Mouse (Mus musculus): ENCODE measurements around the gene Rnd1. TPM values are rescaled to one million over a fixed set of nuclear protein-coding genes. Genes with fewer than 3 reads are reported as not detected.

Gene Rnd1
- polyA plus RNA-seq, 1 experiment from 2014 or later, result 11.3 TPM

DNA sequence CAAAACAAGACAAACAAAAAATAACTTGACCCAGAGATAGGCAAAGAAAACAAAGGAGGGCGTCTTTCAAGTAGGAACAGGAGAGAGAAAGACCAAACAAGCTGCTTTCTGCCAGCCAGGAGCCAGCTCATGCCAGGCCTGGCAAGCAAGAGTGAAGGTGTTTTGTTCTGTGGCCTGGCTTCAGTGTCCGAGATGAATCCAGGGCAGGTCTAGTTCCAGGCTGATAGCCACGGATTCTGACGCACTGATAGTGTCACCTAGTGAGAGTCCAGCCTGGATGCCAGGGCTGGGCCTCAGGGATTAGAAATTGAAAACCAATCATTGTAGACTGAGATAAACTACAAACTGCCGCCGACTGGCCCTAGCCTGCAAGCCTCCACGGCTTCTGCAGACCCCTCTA is 716 bp upstream of the Rnd1 start:
- no peak for ATAC-seq (ENCODE audit: low FRiP score)

DNA sequence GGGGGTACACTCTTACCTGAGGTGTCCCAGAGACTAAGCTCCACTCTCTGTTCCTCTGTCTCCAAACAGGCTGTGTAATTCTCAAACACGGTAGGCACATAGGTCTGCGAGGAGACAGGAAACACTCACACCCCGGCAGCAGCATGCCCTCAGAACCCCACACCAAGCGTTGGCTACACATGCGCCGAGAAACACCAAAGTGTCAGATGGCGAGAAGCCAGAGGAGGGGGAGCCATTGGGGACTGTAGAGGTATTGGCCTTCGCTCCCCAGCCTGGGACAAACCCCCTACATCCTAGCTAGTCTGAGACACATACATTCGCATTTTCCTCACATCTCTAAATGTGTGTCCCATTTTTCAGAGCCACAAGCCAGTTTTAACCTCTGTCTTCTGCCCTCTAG is 790 bp downstream of the Rnd1 start:
- H3K27ac ChIP-seq (replicated peaks), result no peak overlapping the region
- H3K4me2 ChIP-seq, result peak overlapping the region; percentile 84
- H3K4me3 ChIP-seq (replicated peaks), result peak overlapping the region; percentile 48
- ATAC-seq (ENCODE audit: low FRiP score), result no peak
- H3K9me3 ChIP-seq (replicated peaks), result no peaks in the 10 kb centered on the region
- peaks cover 37% of the 10 kb centered on the region for H3K4me1 ChIP-seq
- 0 out of 2 replicates have a peak, but pooled peaks cover 2% of the 10 kb centered on the region for H3K27me3 ChIP-seq (replicated peaks)
- H3K9ac ChIP-seq (replicated peaks), result peak overlapping the region; percentile 40
- H3K36me3 ChIP-seq, result no peaks in the 10 kb centered on the region
- WGBS, result 0% methylated on average over 9 of the region's 9 CpGs

More for the DNA sequence above, 716 bp upstream of the Rnd1 start:
- Histone ChIP-seq H3K4me1 (peaks cover 37% of the 10 kb centered on the region), H3K36me3 (no peaks in the 10 kb centered on the region), H3K9ac (replicated peaks) (no peak overlapping the region), H3K27me3 (replicated peaks) (0 out of 2 replicates have a peak, but pooled peaks cover 2% of the 10 kb centered on the region), H3K27ac (replicated peaks) (no peak overlapping the region), H3K9me3 (replicated peaks) (no peaks in the 10 kb centered on the region), H3K4me3 (replicated peaks) (no peak overlapping the region), H3K4me2 (0 out of 2 replicates have a peak overlapping the region, but pooled peaks have one; percentile 84)
- 83% methylated on average over 7 of the region's 7 CpGs for WGBS

DNA sequence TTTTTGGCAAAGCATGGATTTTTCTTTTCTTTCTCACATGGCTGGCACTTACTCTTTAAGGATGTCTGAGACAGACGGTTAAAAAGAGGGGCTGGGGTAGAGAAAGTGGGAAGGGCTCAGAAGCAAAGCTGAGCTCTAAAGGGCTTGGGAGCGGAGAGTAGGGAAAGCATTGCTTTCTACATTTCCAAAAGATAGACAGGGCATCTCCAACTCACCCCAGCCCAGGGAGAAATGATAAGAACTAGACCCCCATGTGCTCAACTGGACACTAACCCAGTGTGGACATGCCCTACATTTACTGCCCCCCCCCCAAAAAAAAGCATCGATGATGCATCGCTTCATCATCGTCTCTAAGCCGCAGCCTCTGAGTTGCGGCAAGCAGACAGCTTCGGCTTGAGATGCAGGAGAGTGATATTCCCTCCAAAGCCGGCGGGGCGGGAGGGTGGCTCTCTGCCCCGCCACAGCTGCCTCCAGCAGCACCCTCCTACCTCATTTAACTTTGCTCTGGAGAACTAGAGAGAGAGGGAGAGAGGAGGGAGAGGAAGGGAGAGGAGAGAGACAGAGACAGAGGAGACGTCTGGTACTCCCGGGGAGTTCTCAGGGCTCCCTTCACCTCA is 1.5 kb downstream of the Rnd1 start:
- no peak for ATAC-seq (ENCODE audit: low FRiP score)
- H3K4me3 ChIP-seq (replicated peaks), result peak overlapping the region; percentile 48
- WGBS, result 3% methylated on average over 14 of the region's 14 CpGs

DNA sequence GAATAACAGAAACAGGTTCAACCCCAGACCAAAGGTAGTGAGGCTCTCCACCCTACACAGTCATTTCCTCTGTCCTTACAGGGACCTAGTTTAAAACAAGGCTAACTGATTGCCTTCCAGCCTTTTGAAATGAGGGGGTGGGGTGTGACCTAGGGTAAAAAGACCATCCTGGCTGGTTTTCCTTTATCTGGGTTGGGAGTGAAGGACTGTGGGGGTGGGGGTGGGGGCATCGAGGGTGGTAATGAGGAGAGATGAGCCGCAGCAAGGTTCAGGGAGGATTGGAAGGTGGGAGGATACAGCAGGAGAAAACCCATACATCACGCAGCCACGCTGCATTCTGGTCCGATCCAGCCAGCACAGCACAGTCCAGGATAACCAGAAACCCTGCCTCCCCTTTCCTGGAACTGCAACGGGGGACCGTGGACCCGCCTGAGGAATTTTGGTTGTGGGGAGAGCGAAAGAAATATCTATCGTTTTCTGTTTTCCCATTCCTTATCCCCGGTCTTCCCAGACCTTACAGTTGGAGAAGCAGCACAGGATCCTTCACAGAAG is 2.2 kb downstream of the Rnd1 start:
- Histone ChIP-seq H3K27me3 (replicated peaks) (0 out of 2 replicates have a peak, but pooled peaks cover 2% of the 10 kb centered on the region), H3K4me2 (peak overlapping the region; percentile 84), H3K9ac (replicated peaks) (peak overlapping the region; percentile 40), H3K27ac (replicated peaks) (peak overlapping the region; percentile 74), H3K4me1 (peaks cover 37% of the 10 kb centered on the region), H3K9me3 (replicated peaks) (no peaks in the 10 kb centered on the region), H3K36me3 (0 out of 2 replicates have a peak, but pooled peaks cover 4% of the 10 kb centered on the region), H3K4me3 (replicated peaks) (peak overlapping the region; percentile 48)
- WGBS, result 8% methylated on average over 11 of the region's 11 CpGs
- ATAC-seq (ENCODE audit: low FRiP score), result peak; percentile 22; the same call in 1 of the 2 replicates

More for the DNA sequence above, 1.5 kb downstream of the Rnd1 start:
- H3K4me2 ChIP-seq, result peak overlapping the region; percentile 84
- no peaks in the 10 kb centered on the region for H3K36me3 ChIP-seq
- H3K9me3 ChIP-seq (replicated peaks), result no peaks in the 10 kb centered on the region
- peak overlapping the region; percentile 40 for H3K9ac ChIP-seq (replicated peaks)
- peaks cover 37% of the 10 kb centered on the region for H3K4me1 ChIP-seq
- H3K27me3 ChIP-seq (replicated peaks), result 0 out of 2 replicates have a peak, but pooled peaks cover 2% of the 10 kb centered on the region
- H3K27ac ChIP-seq (replicated peaks), result peak overlapping the region; percentile 74

DNA sequence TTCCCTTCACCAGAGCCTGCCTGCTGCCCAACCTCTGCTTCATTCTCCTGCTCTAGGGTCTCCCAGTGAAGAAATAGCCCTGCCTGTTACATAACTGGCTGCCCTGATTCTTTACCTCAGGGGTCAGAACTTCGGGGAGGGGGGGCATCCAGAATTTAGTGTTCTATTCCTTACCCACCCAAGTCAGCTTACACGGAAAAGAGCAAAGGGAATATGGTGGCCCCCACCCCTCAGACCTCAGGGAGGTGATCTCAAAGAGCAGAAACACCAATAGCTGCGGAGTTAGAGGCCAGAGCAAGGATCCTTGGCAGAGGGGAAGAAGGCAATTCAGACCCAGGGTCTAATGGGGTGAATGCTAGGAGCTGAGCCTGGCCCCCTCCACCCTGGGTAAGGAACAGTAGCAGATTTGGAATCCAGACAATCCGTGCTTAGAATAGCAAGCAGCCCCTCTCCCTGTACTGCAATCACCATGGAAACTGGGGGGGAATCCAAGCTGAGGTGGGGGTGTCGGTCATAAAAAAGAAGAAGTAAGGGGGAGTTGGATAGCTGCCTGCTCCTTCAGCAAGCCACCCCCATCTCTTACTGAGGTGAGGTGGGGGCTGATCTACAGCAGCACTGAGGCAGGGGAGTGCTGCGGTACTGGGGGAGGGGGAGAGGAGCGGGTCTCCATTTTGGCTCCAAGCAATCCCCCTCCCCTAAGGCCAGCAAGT is 2.8 kb downstream of the Rnd1 start:
- Histone ChIP-seq H3K4me3 (replicated peaks) (peak overlapping the region; percentile 48), H3K27me3 (replicated peaks) (no peaks in the 10 kb centered on the region), H3K27ac (replicated peaks) (peak overlapping the region; percentile 74), H3K9me3 (replicated peaks) (no peaks in the 10 kb centered on the region), H3K4me2 (peak overlapping the region; percentile 84), H3K9ac (replicated peaks) (peak overlapping the region; percentile 40; the same call in 1 of the 2 replicates), H3K36me3 (0 out of 2 replicates have a peak, but pooled peaks cover 4% of the 10 kb centered on the region), H3K4me1 (peaks cover 37% of the 10 kb centered on the region)
- 7% methylated on average over 7 of the region's 7 CpGs for WGBS
- ATAC-seq (ENCODE audit: low FRiP score), result peak; percentile 60; the same call in 1 of the 2 replicates

DNA sequence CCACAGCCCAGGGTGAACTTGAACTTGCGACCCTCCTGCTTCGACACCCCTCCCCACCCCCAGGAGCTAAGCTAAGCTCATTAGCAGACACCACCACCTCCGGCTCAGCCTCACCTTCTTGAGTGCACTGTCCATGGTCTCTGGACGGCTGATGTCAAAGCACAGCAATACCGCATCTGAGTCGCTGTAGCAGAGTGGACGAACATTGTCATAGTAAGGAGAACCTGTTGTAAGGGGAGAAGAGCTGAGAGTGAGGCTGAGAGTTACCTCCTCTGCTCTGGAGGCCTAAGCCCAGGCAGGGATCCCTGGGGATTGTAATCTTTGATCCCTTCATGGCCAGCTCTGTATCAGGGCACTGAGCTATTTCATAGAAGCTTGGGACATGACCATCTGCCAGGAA is 3.5 kb downstream of the Rnd1 start:
- H3K27ac ChIP-seq (replicated peaks), result peak overlapping the region; percentile 74
- H3K9me3 ChIP-seq (replicated peaks), result no peaks in the 10 kb centered on the region
- peak overlapping the region; percentile 84 for H3K4me2 ChIP-seq
- no peaks in the 10 kb centered on the region for H3K27me3 ChIP-seq (replicated peaks)
- no peak for ATAC-seq (ENCODE audit: low FRiP score)
- H3K4me3 ChIP-seq (replicated peaks), result no peak overlapping the region
- H3K4me1 ChIP-seq, result peaks cover 37% of the 10 kb centered on the region
- 0 out of 2 replicates have a peak, but pooled peaks cover 4% of the 10 kb centered on the region for H3K36me3 ChIP-seq
- WGBS, result 84% methylated on average over 7 of the region's 7 CpGs
- no peak overlapping the region for H3K9ac ChIP-seq (replicated peaks)

DNA sequence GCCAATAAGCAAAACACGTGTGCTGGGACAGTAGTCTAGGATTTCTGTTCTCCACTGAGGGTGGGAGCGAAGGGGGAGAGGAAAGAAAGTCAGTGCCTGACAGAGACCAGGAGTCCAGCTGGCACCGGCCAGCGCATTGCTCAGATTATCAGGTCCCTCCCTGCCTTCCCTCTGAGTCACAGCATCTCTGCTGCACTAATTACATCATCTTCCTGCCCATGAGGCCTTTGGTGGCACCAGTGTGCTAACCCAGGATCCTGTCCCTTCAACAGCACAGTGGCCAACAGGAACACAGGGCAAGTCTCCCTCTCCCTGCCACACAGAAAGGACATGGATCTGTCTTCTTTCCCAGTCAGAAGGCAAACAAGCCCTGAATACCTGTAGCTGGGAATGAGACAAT is 4.7 kb downstream of the Rnd1 start:
- Histone ChIP-seq H3K4me3 (replicated peaks) (no peak overlapping the region), H3K9me3 (replicated peaks) (no peaks in the 10 kb centered on the region), H3K27me3 (replicated peaks) (no peaks in the 10 kb centered on the region), H3K4me1 (peaks cover 35% of the 10 kb centered on the region), H3K36me3 (0 out of 2 replicates have a peak, but pooled peaks cover 4% of the 10 kb centered on the region), H3K27ac (replicated peaks) (no peak overlapping the region), H3K4me2 (no peak overlapping the region), H3K9ac (replicated peaks) (no peak overlapping the region)
- WGBS, result 80% methylated on average over 4 of the region's 4 CpGs
- ATAC-seq (ENCODE audit: low FRiP score), result no peak

DNA sequence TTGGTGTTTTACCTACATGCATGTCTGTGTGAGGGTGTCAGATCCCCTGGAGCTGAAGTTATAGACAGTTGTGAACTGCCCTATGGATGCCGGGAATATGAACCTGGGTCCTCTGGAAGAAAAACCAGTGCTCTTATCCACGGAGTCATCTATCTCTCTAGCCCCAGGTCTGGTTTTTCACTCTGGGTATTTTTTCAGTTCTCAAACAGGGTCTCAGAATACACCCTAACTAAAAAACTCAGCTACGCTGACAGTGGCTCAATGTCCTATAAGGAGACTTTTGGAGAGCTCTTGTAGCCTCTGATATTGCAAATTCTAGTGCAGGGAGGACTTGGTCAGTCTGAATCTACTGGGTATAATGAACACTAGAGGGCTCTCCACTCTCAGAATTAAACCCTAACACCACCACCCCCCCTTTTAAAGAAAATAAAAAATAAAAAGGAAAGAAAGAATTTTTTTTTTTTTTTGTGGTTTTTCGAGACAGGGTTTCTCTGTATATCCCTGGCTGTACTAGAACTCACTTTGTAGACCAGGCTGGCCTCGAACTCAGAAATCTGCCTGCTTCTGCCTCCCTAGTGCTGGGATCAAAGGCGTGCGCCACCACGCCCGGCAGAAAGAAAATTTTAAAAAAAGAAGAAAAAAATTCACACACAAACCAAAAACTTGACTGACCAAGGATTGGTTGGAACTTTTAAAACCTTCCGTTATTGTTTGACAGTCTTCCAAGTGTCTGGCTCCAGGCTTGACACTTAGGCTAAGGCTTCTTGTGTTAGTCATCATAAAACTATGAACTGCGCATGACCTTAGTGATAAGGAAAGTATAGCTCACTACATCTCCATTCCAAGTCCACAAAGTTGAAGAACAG is 13.0 kb downstream of the Rnd1 start:
- no peaks in the 10 kb centered on the region for H3K9me3 ChIP-seq (replicated peaks)
- H3K36me3 ChIP-seq, result no peaks in the 10 kb centered on the region
- H3K9ac ChIP-seq (replicated peaks), result no peak overlapping the region
- no peaks in the 10 kb centered on the region for H3K27me3 ChIP-seq (replicated peaks)
- no peak overlapping the region for H3K27ac ChIP-seq (replicated peaks)
- 83% methylated on average over 11 of the region's 11 CpGs for WGBS
- H3K4me3 ChIP-seq (replicated peaks), result no peak overlapping the region
- ATAC-seq (ENCODE audit: low FRiP score), result no peak
- peaks cover 10% of the 10 kb centered on the region for H3K4me1 ChIP-seq
- no peak overlapping the region for H3K4me2 ChIP-seq

DNA sequence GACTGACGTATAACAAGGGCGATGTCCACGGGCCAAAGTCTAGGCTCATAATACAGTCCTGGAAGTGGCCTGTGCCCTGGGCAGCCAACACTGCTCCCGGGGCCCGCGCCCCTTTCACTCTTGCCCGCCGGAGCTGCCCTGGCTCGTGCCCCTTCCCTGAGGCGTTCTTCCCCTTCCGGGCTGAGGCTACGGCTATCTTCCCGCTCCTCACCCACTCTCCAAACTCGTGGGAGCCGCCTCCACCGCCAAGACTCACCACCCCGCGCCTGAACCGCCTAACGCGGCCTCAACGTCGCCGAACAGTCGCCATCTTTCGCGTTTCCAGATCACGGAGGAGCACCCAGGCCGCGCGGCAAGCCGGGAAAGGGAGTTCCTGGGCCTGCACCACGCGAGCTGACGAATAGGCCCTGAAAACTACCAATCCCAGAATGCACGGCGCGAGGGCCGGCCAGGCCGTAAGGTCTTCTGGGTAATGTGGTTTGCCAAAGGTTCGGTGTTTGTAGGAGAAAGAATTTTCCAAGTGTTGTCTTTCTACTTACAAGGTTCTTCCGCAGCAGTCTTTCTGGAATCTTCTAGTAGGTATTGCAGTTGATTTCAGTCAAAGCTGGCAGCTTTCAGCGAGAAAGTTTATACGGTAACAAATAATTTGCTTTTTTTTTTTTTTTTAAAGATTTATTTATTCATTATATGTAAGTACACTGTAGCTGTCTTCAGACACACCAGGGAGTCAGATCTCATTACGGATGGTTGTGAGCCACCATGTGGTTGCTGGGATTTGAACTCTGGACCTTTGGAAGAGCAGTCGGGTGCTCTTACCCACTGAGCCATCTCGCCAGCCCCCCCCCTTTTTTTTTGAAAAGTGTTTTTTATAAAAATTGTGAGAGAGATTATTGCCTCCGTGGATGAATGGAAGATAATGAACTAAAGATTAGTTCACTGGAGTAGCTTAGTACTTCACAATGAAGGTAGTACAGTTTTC is 14.4 kb downstream of the Rnd1 start, which contains the start of gene Ddx23:
Ddx23 (minus strand) TSS at position 328 of the 979 bp plus-strand sequence.
- Histone ChIP-seq H3K4me2 (peak within 1 kb of the TSS; percentile 82), H3K27ac (replicated peaks) (peak within 1 kb of the TSS; percentile 93), H3K4me1 (peaks cover 10% of the 10 kb centered on the region), H3K9me3 (replicated peaks) (no peaks in the 10 kb centered on the region), H3K36me3 (peaks cover 12% of the 10 kb centered on the region), H3K27me3 (replicated peaks) (no peaks in the 10 kb centered on the region), H3K4me3 (replicated peaks) (peak within 1 kb of the TSS; percentile 71), H3K9ac (replicated peaks) (peak within 1 kb of the TSS; percentile 67)
- ATAC-seq (ENCODE audit: low FRiP score), result peak; percentile 97
- 4% methylated on average over 48 of the region's 48 CpGs for WGBS

DNA sequence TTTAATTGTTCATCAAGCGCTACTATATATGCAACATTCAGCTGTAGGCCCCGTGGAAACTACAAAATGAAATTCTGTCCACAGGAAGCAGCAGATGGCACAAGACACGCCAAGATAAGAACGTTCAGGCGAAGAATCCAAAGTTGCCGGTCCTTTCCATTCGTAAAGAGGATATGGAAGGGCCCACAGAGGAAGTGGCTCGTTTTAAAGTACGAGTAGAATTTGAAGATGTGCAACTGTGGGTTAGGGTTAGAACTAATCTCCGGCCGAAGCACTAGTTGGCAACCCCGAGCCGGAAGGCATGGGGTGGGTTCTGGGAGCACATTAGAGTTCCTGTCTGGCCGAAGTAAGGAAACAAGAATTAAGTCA is 15.1 kb downstream of the Rnd1 start:
- Histone ChIP-seq H3K27ac (replicated peaks) (peak overlapping the region; percentile 93), H3K4me3 (replicated peaks) (peak overlapping the region; percentile 71), H3K36me3 (peaks cover 19% of the 10 kb centered on the region), H3K9ac (replicated peaks) (peak overlapping the region; percentile 67), H3K4me2 (peak overlapping the region; percentile 82), H3K27me3 (replicated peaks) (no peaks in the 10 kb centered on the region), H3K4me1 (peaks cover 10% of the 10 kb centered on the region), H3K9me3 (replicated peaks) (no peaks in the 10 kb centered on the region)
- 1% methylated on average over 14 of the region's 14 CpGs for WGBS
- ATAC-seq (ENCODE audit: low FRiP score), result peak; percentile 49; the same call in 1 of the 2 replicates

Measured in neural tube, embryonic 15.5 days (tissue).